Mouse (Mus musculus): ENCODE results near the gene Zfp143.
A peak's percentile ranks its signal among the peaks of the same experiment; 100 is the strongest.
"Not testable (repeated sequence)": the region's sequence is repeated elsewhere in the genome, so short reads cannot be mapped to it uniquely, and the experiment has no call there.

The Zfp143 gene

GRCm38 (mm10) chr7:110096332-110096731, 35.3 kb downstream of the Zfp143 start:
- peak; percentile 28 for DNase-seq (ENCODE audit: low spot score)

DNA sequence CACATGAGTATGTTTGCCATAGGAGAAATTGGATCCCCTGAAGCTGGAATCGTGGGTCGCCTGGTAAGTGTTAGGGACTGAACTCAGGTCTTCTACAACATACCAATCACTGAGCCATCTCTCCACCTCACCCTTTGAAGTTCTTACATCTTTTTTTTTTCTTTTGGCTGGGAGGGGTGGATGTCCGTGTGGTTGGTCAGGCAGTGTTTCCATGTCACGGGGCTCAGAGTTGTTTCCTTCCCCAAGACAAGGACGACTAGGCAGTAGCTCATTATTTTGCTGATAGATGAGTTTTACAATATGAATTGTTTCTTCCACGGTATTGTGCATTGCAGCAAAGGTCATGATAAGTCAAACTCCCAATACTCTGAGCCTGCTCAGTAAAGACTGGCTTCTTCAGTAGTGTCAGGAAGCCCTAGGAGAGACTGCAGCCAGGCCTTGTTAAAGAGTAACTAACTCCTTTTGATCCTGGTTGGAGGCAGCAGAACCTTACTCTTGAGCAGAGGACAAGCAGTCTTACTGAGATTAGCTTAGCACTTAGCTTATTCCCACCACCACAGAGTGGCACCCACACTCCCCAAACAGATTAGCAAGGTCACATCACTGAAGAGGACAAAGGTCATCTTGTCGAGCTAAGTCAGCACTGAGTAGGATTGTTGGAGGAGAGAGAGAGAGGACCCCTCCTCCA, 36.2 kb downstream of the Zfp143 start:
- peak; percentile 89 for DNase-seq (ENCODE audit: low spot score)

- no peak for DNase-seq (ENCODE audit: low spot score)
Measured at GRCm38 (mm10) chr7:110100854-110101253, 39.8 kb downstream of the Zfp143 start.

DNA sequence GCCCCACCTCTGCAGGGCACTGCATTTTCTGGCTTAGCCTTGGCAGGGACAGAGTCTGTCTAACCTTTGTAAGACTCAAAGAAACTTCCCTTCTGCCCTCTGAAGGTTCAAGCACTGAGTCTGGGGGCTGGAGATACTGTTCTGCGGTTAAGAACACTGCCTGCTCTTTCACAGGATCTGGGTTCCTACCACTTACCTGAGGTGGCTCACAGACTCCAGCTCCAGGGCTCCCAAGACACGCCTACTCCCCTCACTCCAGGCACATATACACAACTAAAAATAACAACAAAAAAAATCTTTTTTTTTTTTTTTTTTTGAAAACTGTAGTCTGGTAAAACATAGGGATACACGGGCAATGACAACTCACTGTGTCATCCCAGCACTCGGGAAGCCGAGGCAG, 40.2 kb downstream of the Zfp143 start:
- DNase-seq (ENCODE audit: low spot score): no peak

DNA sequence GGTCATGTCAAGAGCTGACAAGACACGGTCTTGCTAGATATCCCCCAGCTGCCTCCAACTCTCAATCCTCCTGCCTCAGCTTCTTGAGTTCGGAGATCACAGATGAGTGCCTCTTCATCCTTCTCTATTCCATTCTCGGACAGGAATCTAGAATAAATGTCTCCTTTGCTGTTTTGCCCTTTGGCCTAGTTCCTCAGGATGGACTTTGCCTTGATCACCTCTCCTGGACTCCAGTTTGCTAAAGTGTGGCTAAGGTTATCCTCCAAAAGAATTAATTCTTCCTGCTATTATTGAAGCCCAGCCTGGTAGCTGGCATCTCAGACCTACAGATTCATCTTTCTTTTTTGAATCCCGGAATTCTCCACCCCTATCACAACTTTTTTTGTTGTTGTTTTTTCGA, 44.0 kb downstream of the Zfp143 start:
- no peak for DNase-seq (ENCODE audit: low spot score)

DNA sequence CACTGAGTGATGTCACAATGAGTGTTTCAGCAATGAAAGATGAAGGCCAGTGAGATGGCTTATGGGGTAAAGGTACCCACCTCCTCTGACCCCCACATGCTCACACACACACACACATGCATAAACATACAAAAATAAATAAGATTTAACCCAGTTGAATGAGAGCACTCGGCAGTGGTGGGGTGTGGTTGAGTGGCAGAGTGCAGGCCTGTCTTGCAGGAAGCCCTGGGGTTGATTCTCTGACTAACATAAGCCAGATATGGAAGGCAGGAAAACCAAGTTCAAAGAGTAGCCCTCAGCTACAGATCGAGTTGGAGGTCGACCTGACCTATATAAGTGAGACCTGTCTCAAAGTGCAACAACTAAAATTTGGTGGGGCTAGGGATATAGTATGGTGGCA, 45.6 kb downstream of the Zfp143 start:
- no peak for DNase-seq (ENCODE audit: low spot score)

DNA sequence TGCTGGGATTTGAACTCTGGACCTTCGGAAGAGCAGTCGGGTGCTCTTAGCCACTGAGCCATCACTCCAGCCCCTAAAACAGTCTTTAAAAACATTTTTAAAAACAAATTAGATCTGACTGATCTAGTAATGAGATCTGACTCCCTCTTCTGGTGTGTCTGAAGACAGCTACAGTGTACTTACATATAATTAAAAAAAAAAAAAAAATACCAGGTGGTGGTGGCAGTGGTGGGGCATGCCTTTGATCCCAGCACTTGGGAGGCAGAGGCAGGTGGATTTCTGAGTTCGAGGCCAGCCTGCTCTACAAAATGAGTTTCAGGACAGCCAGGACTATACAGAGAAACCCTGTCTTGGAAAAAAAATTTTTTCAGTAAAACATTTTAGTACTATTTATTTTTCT, 47.5 kb downstream of the Zfp143 start:
- not testable (repeated sequence) for DNase-seq (ENCODE audit: low spot score)

DNA sequence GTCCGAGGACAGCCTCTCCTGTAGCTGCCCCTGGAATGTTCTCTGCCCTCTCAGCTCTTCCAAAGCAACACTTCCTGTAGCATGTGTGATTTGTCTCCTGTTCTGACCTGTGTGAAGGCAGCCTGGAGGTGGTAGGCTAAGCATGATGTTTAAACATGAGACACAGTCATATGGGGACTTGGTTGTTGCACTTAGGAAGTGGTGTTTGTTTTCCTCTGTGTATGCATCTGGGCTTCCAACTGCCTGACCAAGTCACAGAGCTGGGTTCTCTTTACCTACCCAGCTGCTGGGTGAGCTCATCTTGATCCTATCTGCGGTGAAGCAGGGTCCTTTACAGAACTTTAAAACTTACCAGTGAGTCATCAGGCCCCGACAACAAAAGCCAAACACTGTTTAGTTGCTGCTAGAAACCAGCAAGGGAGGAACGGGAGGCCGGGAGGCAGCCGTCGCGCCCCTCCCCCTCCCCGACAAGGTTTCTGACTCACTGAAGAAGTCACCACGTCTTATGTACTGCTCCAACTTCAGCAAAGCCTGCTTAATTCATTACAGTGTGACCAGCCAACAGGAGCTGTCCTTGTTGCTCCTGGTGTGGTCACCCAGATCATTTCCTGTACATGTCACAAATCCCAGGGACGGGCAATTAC, 48.1 kb downstream of the Zfp143 start:
- peak; percentile 66 for DNase-seq (ENCODE audit: low spot score)

DNA sequence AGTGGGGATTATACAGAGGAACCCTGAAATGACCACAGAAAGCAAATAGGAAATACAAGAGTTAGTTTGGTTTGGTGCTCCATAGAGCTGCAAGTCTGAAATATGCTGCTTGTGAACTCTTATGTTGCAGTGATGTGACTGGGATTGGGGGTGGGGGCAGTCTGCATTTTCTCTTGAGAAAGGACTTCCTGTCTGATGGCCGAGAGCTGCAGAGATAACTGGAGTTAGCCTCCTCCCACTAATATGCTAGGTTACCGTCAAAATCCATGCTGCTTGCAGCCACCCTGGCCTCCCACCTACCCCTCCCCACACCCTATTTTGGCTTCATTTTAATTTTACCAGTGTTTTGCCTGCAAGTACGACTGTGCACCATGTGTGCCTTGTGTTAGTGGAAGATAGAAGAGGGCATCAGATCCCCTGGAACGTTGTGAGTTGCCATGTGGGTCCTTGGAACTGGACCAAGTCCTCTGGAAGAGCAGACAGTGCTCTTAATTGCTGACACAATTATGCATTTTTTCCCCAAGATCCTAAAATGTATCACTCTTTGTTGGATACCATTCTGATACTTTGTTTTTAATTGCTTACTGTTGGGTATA, 49.1 kb downstream of the Zfp143 start:
- DNase-seq (ENCODE audit: low spot score): no peak

GRCm38 (mm10) chr7:110114699-110115098, 53.7 kb downstream of the Zfp143 start:
- DNase-seq (ENCODE audit: low spot score): no peak

- DNase-seq (ENCODE audit: low spot score): no peak
Measured at GRCm38 (mm10) chr7:110116731-110117291, 55.8 kb downstream of the Zfp143 start.

GRCm38 (mm10) chr7:110118448-110118847, 57.4 kb downstream of the Zfp143 start:
- DNase-seq (ENCODE audit: low spot score): no peak

GRCm38 (mm10) chr7:110120157-110120784, 59.3 kb downstream of the Zfp143 start:
- DNase-seq (ENCODE audit: low spot score): no peak

- no peak for DNase-seq (ENCODE audit: low spot score)
Measured at GRCm38 (mm10) chr7:110121162-110121515, 60.1 kb downstream of the Zfp143 start.

DNA sequence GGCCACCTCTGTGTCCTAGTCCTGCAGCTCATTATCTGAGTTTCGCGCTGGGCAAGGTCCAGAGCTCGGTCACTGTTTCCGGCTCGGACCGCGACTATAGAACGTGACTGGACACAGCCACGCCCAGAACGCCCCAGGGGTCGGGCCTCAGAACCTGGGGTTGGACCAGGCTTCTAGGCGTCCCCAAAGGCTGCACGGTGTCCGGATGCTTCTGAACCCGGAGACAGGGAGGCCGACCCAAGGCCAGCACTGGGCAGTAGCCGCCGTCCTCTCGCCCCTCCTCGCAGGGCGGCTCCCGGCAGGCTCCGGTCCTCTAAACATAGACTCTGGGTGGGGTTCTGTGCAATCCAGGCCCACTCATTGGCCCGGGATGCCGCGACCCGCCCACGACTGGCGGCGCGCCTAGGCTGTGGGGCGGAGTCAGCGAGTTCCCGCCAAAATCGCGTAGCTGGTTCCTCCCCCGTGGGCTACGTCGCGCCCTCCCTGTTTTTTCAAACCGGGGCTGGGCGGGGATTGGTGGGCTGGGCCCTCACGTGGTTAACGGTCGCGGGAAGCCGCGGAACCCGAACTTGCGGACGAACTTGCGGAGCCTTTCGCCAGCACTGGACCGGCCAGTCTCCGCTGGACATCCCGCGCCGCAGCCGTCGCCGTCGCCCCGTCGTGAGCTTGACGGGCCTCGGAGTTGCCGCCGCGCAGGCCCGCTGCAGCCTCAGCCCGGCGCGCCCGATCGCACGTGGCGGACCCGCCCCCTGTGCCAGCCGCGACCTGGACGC, 60.7 kb downstream of the Zfp143 start, which contains the start of gene Wee1:
Gene Wee1 (plus strand): TSS at position 531 of the 773 bp plus-strand sequence.
- DNase-seq (ENCODE audit: low spot score): peak; percentile 99

- DNase-seq (ENCODE audit: low spot score): no peak
Measured at GRCm38 (mm10) chr7:110122289-110122564, 61.2 kb downstream of the Zfp143 start.

DNA sequence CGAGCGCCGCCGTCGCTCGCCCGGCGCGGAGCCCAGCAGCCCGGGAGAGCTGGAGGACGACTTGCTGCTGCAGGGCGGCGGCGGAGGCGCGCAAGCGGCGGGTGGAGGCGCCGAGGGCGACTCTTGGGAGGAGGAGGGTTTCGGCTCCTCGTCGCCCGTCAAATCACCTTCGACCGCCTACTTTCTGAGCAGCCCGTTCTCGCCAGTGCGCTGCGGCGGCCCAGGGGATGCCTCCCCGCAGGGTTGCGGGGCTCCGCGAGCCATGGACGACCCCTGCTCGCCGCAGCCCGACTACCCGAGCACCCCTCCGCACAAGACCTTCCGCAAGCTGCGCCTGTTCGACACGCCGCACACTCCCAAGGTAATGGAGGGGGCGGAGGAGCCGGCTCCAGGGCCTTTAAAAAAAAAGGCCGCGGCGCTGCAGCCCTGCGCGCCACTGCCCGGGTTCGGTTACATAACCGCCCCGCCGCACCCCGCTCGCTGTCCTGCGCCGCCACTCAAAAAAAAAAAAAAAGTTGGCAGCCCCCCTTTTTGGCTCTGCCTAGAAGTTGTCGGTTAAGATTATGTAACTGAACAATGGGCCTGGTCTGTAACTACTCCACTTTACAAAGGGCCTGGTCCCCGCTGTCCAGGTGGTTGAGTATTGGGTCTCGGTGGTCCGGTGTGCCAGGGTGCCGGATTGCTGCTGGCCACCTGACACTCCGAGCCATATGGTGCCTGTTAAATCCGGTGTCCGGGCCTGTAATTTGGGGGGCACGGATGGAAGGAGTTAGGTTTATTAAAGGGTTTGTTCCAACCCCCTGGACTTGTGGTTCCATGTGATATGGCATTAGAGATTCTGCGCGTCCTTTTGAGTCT, 61.8 kb downstream of the Zfp143 start:
- peak; percentile 27 for DNase-seq (ENCODE audit: low spot score)

- peak; percentile 55 for DNase-seq (ENCODE audit: low spot score)
Measured at GRCm38 (mm10) chr7:110123844-110124555, 63.0 kb downstream of the Zfp143 start.

DNA sequence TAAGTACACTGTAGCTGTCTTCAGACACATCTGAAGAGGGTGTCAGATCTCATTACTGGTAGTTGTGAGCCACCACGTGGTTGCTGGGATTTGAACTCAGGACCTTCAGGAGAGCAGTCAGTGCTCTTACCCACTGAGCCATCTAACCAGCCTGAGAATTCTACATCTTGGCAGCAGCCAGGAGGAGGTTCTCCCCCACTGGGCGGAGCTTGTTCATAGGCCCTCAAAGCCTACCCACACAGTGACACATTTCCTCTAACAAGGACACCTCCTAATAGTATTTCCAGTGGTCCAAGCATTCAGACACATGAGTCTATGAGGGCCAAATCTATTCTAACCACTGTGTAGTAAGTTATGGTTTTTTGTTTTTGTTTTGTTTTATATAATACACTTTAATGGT, 67.5 kb downstream of the Zfp143 start:
- DNase-seq (ENCODE audit: low spot score): no peak

- DNase-seq (ENCODE audit: low spot score): not testable (repeated sequence)
Measured at GRCm38 (mm10) chr7:110132272-110132671, 71.3 kb downstream of the Zfp143 start.

All from yolk sac, embryonic 10.5 days (tissue).